Mouse (Mus musculus) limb, embryonic 15.5 days (tissue): Measurements from ENCODE around the gene Rab37. TPM values are rescaled to one million over a fixed set of nuclear protein-coding genes. Genes with fewer than 3 reads are reported as not detected.

Experiments used
- ATAC-seq: fragments of 200-750 bp; cut with Nextera tagmentation; 2 replicates; pipeline ENCODE4 v1.8.0; 2017; ENCODE audit warnings: low read depth, moderate TSS enrichment; ENCODE audit not compliant: insufficient number of reproducible peaks, low FRiP score, low TSS enrichment
- H3K27ac ChIP-seq: fragments of 300-500 bp; sonication (generic); 2 replicates; pipeline ENCODE4 v1.5.1; 2015; ENCODE audit warnings: moderate library complexity, mild to moderate bottlenecking, inconsistent platforms
- H3K27me3 ChIP-seq: fragments of 300-500 bp; sonication (generic); 2 replicates; pipeline ENCODE4 v1.6.1; 2015; ENCODE audit warnings: inconsistent platforms
- H3K36me3 ChIP-seq: fragments of 300-500 bp; sonication (generic); 2 replicates; pipeline ENCODE4 v1.6.1; 2015; ENCODE audit warnings: inconsistent platforms
- H3K4me1 ChIP-seq: fragments of 300-500 bp; sonication (generic); 2 replicates; pipeline ENCODE4 v1.6.1; 2015; ENCODE audit warnings: inconsistent platforms
- H3K4me2 ChIP-seq: fragments of 300-500 bp; sonication (generic); 2 replicates; pipeline ENCODE4 v1.6.1; 2015; ENCODE audit warnings: mild to moderate bottlenecking, inconsistent platforms
- H3K4me3 ChIP-seq: fragments of 300-500 bp; sonication (generic); 2 replicates; pipeline ENCODE4 v1.5.1; 2015; ENCODE audit warnings: mild to moderate bottlenecking, inconsistent platforms
- H3K9ac ChIP-seq: fragments of 300-500 bp; sonication (generic); 2 replicates; pipeline ENCODE4 v1.6.1; 2015; ENCODE audit warnings: inconsistent platforms
- H3K9me3 ChIP-seq: fragments of 300-500 bp; sonication (generic); 2 replicates; pipeline ENCODE4 v1.6.1; 2016; ENCODE audit warnings: inconsistent platforms
- WGBS: fragments of 180-500 bp; shearing (Covaris S2); methylation state at CpG from one replicate; pipeline ENCODE4 v1.1.7; 2015; 5-methylcytosine and 5-hydroxymethylcytosine counted together
- polyA plus RNA-seq: library from polyadenylated mRNA; unstranded; fragments of >200 nt; fragmentation: Nextera tagmentation; extraction: Ambion mirVana; gene quantifications from 2 replicates; pipeline ENCODE4 v1.2.1, GENCODE M21; 2015

Rab37 gene
- polyA plus RNA-seq, 1 experiment from 2014 or later = 2.5 TPM

- Histone ChIP-seq H3K9me3 (no peaks in the 10 kb centered on the region), H3K27me3 (no peaks in the 10 kb centered on the region), H3K4me1 (no peaks in the 10 kb centered on the region), H3K36me3 (peaks cover 28% of the 10 kb centered on the region), H3K4me3 (no peak overlapping the region), H3K27ac (no peak overlapping the region), H3K4me2 (no peak overlapping the region), H3K9ac (no peak overlapping the region)
- WGBS = 86% methylated on average over 6 of the region's 6 CpGs
- ATAC-seq = no peak
These were observed 103.5 kb downstream of the Rab37 start for GRCm38 (mm10) chr11:115194693-115195092.

- Histone ChIP-seq H3K4me1 (no peaks in the 10 kb centered on the region), H3K9ac (no peak overlapping the region)
- 91% methylated on average over 5 of the region's 5 CpGs for WGBS
These were observed 104.7 kb downstream of the Rab37 start for GRCm38 (mm10) chr11:115195933-115196332.

GRCm38 (mm10) chr11:115197558-115197957 is 106.3 kb downstream of the Rab37 start:
- WGBS = 78% methylated on average over 8 of the region's 8 CpGs
- Histone ChIP-seq H3K27me3 (no peaks in the 10 kb centered on the region), H3K4me2 (no peak overlapping the region), H3K36me3 (peaks cover 37% of the 10 kb centered on the region), H3K4me1 (no peaks in the 10 kb centered on the region), H3K27ac (no peak overlapping the region), H3K4me3 (no peak overlapping the region), H3K9ac (no peak overlapping the region), H3K9me3 (no peaks in the 10 kb centered on the region)
- no peak for ATAC-seq

More at GRCm38 (mm10) chr11:115195933-115196332, 104.7 kb downstream of the Rab37 start:
- Histone ChIP-seq H3K4me2 (no peak overlapping the region), H3K4me3 (no peak overlapping the region), H3K27me3 (no peaks in the 10 kb centered on the region), H3K9me3 (no peaks in the 10 kb centered on the region), H3K27ac (no peak overlapping the region), H3K36me3 (peaks cover 28% of the 10 kb centered on the region)
- no peak for ATAC-seq

- Histone ChIP-seq H3K27me3 (no peaks in the 10 kb centered on the region), H3K4me3 (no peak overlapping the region), H3K9ac (no peak overlapping the region), H3K36me3 (peaks cover 44% of the 10 kb centered on the region), H3K27ac (no peak overlapping the region), H3K4me1 (no peaks in the 10 kb centered on the region), H3K4me2 (no peak overlapping the region), H3K9me3 (no peaks in the 10 kb centered on the region)
- no peak for ATAC-seq
- 35% methylated on average over 12 of the region's 12 CpGs for WGBS
These were observed 107.7 kb downstream of the Rab37 start for GRCm38 (mm10) chr11:115198932-115199384.

GRCm38 (mm10) chr11:115200520-115200919 is 109.3 kb downstream of the Rab37 start:
- H3K27ac ChIP-seq = no peak overlapping the region
- 90% methylated on average over 4 of the region's 4 CpGs for WGBS
- 0 out of 2 replicates have a peak, but pooled peaks cover 3% of the 10 kb centered on the region for H3K27me3 ChIP-seq
- H3K4me3 ChIP-seq = no peak overlapping the region
- no peak overlapping the region for H3K9ac ChIP-seq
- H3K36me3 ChIP-seq = peaks cover 55% of the 10 kb centered on the region
- no peak overlapping the region for H3K4me2 ChIP-seq
- no peaks in the 10 kb centered on the region for H3K4me1 ChIP-seq
- ATAC-seq = no peak
- no peaks in the 10 kb centered on the region for H3K9me3 ChIP-seq

GRCm38 (mm10) chr11:115202316-115202715 is 111.1 kb downstream of the Rab37 start:
- H3K27ac ChIP-seq = no peak overlapping the region
- WGBS = 14% methylated on average over 12 of the region's 12 CpGs
- no peak overlapping the region for H3K4me2 ChIP-seq
- H3K4me3 ChIP-seq = no peak overlapping the region
- H3K27me3 ChIP-seq = 0 out of 2 replicates have a peak, but pooled peaks cover 3% of the 10 kb centered on the region
- H3K9me3 ChIP-seq = no peaks in the 10 kb centered on the region
- H3K4me1 ChIP-seq = no peaks in the 10 kb centered on the region
- ATAC-seq = no peak; the same call in 1 of the 2 replicates
- H3K36me3 ChIP-seq = peaks cover 65% of the 10 kb centered on the region
- H3K9ac ChIP-seq = no peak overlapping the region

- Histone ChIP-seq H3K4me1 (no peaks in the 10 kb centered on the region), H3K4me3 (no peak overlapping the region), H3K36me3 (peaks cover 65% of the 10 kb centered on the region), H3K27me3 (0 out of 2 replicates have a peak, but pooled peaks cover 3% of the 10 kb centered on the region), H3K27ac (no peak overlapping the region), H3K9me3 (no peaks in the 10 kb centered on the region), H3K4me2 (no peak overlapping the region), H3K9ac (no peak overlapping the region)
- WGBS = 92% methylated on average over 9 of the region's 9 CpGs
- ATAC-seq = no peak
These were observed 111.5 kb downstream of the Rab37 start for GRCm38 (mm10) chr11:115202756-115203155.

GRCm38 (mm10) chr11:115208126-115208525 is 116.9 kb downstream of the Rab37 start:
- 74% methylated on average over 12 of the region's 12 CpGs for WGBS
- Histone ChIP-seq H3K4me2 (no peak overlapping the region), H3K4me1 (no peaks in the 10 kb centered on the region), H3K9ac (no peak overlapping the region), H3K36me3 (peaks cover 57% of the 10 kb centered on the region), H3K27ac (no peak overlapping the region), H3K4me3 (no peak overlapping the region), H3K9me3 (no peaks in the 10 kb centered on the region), H3K27me3 (0 out of 2 replicates have a peak, but pooled peaks cover 3% of the 10 kb centered on the region)
- ATAC-seq = no peak

GRCm38 (mm10) chr11:115208776-115209732 is 117.8 kb downstream of the Rab37 start:
- 0 out of 2 replicates have a peak, but pooled peaks cover 3% of the 10 kb centered on the region for H3K27me3 ChIP-seq
- no peak for ATAC-seq
- H3K4me2 ChIP-seq = no peak overlapping the region
- WGBS = 77% methylated on average over 25 of the region's 25 CpGs
- no peak overlapping the region for H3K9ac ChIP-seq
- no peaks in the 10 kb centered on the region for H3K9me3 ChIP-seq
- H3K27ac ChIP-seq = no peak overlapping the region
- H3K4me3 ChIP-seq = no peak overlapping the region
- peaks cover 56% of the 10 kb centered on the region for H3K36me3 ChIP-seq
- H3K4me1 ChIP-seq = no peaks in the 10 kb centered on the region

GRCm38 (mm10) chr11:115209958-115210357 is 118.7 kb downstream of the Rab37 start:
- 77% methylated on average over 7 of the region's 7 CpGs for WGBS
- Histone ChIP-seq H3K4me1 (no peaks in the 10 kb centered on the region), H3K36me3 (peaks cover 51% of the 10 kb centered on the region), H3K27ac (no peak overlapping the region), H3K9me3 (no peaks in the 10 kb centered on the region), H3K9ac (no peak overlapping the region), H3K4me2 (no peak overlapping the region), H3K27me3 (0 out of 2 replicates have a peak, but pooled peaks cover 2% of the 10 kb centered on the region), H3K4me3 (no peak overlapping the region)
- ATAC-seq = no peak
